Mouse (Mus musculus): ENCODE data around the gene Ankrd11.

Gene Ankrd11

GRCm38 (mm10) chr8:122962046-122962445 lies 80.0 kb downstream of the Ankrd11 start:
- DNase-seq (ENCODE audit: low spot score in 2 of 2) = no peak

DNA sequence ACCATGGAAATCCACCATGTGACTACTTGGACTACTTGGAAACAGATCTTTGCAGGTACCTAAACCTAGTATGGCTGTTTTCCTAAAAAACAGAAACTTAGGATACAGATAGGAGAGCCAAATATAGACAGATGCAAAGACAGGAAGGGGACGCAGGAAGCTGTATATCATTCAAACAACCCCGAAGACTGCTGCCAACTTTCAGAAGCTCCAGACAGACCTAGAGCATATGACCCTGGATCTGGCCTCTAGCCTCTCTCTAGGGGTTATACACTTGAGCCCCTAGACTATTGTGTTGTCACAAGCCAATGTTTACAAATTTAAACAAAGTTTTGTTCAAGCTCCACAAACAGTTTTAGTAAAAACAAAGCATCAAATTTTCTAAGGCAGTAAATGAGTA lies 80.6 kb downstream of the Ankrd11 start:
- no peak for DNase-seq (ENCODE audit: low spot score in 2 of 2)

DNA sequence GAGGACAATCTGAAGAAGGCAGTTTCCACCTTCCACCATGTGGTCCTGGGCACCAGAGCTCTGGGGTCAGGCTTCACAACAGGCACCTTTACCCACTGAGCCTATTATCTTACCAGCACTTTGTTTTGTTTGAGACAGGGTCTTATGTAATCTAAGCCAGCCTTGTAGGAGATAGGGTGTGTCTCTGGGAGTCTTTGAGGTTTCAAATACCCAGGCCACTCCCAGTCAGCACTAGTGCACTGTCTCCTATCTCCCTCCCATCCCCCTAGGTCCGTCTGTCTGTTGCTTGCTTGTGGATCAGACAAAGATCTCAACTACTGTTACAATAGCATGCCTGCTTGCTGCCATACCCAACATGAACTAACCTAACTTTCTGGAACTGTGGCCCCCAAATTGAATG lies 81.1 kb downstream of the Ankrd11 start:
- DNase-seq (ENCODE audit: low spot score in 2 of 2) = no peak

- DNase-seq (ENCODE audit: low spot score in 2 of 2) = no peak
Observed at GRCm38 (mm10) chr8:122960323-122960722, 81.8 kb downstream of the Ankrd11 start.

- no peak for DNase-seq (ENCODE audit: low spot score in 2 of 2)
Observed at GRCm38 (mm10) chr8:122955997-122956396, 86.1 kb downstream of the Ankrd11 start.

- no peak for DNase-seq (ENCODE audit: low spot score in 2 of 2)
Observed at GRCm38 (mm10) chr8:122955195-122955594, 86.9 kb downstream of the Ankrd11 start.

DNA sequence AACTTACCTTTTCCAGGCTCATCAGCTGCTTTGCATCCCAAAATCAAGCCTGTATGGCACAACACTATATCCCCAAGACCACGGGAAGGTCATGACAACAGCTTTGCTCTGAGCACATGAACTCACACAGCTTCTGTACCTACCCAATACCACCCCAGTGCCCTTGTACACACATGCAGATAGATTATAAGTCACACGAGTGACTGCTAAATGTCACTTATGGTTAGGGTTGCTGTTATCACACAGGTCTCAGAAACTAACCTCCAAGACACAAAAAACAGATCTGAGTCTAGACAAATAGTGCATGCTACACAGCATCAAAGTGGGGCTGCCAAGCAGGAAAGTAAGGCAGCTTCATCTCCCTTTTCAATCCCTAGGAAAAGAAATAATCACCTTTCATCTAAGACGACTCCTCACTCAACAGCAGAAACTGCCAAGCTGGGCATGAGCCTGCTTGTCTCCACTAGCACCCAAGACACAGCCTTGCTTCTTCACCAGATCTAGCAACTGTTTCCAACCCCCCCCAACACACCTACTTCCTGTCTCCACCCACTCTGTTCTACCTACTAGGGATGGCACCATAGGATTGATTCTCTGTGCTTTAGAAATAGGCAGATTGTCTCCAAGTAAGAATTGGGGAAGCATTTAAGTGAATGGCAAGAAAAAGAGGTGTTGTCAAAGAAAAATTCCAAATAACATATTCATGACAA lies 87.8 kb downstream of the Ankrd11 start:
- DNase-seq (ENCODE audit: low spot score in 2 of 2) = no peak

- no peak for DNase-seq (ENCODE audit: low spot score in 2 of 2)
Observed at GRCm38 (mm10) chr8:122953028-122953427, 89.0 kb downstream of the Ankrd11 start.

- no peak for DNase-seq (ENCODE audit: low spot score in 2 of 2)
Observed at GRCm38 (mm10) chr8:122951456-122951855, 90.6 kb downstream of the Ankrd11 start.

DNA sequence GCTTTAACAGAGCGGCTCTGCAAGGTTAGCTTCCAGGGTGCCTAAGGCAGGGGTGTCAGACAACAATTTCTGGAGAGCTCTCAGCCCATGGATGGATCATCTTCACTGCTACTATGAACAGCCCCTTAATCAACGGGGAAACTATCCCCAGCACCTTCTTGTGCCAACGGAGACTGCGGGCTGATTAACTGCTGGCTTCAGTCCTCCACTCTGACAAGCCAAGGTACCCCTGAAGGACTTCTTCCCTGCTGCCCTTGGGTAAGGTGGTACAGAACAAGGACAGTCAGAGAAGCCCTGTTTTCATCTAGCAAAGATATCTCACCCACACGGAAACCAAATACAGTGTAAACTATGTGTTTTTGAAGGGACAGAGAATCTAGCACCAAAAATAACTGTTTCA lies 92.4 kb downstream of the Ankrd11 start:
- no peak for DNase-seq (ENCODE audit: low spot score in 2 of 2)

DNA sequence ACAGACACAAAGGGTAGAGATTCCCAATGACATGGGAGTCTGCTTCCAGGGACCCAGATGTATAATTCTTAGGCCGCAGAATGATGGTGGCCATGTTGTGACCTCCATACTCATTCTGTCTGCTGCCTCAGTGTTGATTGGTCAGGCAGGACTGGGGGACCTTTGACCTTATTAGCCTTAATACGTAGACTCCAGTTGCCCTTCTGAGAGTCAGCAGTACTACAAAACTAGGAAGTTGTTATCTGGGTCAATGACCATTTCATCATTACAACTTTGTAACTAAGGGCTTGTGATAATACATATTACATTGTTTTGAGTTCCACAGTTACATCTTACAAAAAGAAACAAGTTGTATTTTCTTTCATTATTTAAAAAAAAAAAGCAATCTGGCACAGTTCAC lies 96.3 kb downstream of the Ankrd11 start:
- DNase-seq (ENCODE audit: low spot score in 2 of 2) = no peak

DNA sequence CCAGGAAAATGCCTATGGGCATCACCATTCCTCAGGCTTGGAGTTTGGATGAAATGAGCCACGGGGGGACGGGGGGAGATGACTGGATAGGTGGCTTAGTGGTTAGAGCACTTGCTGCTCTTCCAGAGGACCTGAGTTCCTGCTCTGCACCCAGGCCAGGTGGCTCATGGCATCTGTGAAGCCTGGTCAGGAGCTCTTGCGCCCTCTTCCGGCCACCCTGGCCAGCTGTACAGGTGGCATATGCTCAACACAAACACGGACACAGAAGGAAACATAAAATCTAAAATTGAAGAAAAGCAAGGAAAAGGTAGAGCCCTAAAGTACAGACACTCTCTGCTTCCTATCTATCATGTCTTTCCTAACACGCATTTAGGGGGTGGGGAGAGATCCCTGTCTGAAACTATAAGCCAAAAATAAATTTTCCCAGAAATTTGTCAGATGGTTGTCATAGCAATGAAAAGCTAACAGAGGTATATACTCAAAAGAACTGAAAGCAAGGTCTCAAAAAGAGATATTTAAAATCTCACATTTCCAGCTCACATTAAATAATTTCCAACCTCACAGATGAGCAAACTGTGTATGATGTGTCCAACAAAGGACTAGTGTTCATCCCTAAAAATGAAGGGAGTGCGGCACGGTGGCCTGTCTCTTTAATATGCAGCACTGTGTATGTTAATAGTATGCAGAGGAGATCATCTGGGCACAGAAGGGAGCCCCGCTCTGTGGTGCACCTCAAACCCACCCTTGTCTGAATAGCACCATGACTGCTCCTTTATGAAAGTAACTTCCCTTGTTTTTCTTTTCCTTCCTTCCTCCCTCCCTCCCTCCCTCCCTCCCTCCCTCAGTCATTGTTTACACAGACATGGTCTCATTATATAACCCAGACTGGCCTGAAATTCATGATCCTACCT lies 99.0 kb downstream of the Ankrd11 start:
- DNase-seq (ENCODE audit: low spot score in 2 of 2) = no peak

GRCm38 (mm10) chr8:122938591-122938990 lies 103.5 kb downstream of the Ankrd11 start:
- DNase-seq (ENCODE audit: low spot score in 2 of 2) = no peak

GRCm38 (mm10) chr8:122938170-122938569 lies 103.9 kb downstream of the Ankrd11 start:
- DNase-seq (ENCODE audit: low spot score in 2 of 2) = no peak

DNA sequence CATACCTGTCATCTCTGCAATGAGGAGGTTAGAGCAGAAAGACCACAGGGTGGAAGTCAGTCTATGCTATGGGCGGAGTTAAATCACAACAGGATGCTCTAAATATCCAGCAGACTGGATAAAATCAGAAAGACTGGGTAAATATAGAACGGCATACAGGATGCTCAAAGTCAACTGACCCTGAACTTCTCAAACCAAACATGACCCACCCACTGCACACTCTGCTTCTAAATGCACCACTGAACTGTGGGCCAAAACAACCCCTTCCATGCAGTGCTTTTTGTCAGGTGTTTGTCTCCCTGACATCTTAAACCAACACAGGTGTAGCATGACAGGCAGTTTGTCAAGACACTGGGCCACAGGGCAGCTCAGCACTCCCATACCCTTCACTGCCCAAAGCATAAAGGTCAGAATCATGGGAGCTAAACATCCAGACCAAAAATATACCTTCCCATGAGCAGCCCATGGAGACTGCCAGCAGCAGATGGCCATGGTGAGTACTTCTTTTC lies 104.5 kb downstream of the Ankrd11 start:
- DNase-seq (ENCODE audit: low spot score in 2 of 2) = no peak

DNA sequence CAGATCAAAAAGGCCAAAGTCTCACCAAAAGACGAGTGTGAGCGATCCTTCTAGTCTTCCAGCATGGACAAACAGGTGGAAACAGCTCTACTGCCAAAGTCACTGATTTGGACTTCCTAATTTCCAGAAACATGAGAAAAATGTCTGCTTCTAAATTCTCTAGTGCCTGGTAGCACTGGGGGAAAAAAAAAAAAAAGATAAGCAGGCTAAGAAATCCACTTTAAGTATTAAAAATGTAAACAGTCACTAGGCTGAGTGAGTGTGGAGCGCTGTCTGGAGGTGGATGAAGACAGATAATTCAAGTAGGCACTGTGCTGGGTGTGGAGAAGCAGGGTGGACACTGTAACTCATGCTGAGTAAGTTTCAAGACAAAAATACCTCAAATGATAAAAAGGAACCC lies 106.2 kb downstream of the Ankrd11 start:
- DNase-seq (ENCODE audit: low spot score in 2 of 2) = no peak

DNA sequence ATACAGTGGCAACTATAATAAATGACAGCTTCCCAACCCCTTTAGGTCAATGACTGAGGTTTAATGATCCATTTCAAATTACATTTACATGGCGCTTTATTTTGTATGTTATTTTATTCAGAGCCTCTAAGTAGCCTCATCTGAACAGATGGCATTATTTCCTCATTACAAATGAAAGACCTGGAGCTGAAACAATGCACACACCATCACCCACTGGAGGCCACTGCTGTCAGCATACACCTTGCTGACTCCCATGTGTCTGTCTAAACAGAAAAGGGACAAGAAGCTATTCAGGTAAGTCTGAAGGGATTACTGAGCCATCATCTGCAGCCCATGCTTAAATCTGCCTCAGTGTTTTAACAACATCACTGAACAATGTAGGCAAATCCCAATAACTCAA lies 107.0 kb downstream of the Ankrd11 start:
- DNase-seq (ENCODE audit: low spot score in 2 of 2) = no peak

DNA sequence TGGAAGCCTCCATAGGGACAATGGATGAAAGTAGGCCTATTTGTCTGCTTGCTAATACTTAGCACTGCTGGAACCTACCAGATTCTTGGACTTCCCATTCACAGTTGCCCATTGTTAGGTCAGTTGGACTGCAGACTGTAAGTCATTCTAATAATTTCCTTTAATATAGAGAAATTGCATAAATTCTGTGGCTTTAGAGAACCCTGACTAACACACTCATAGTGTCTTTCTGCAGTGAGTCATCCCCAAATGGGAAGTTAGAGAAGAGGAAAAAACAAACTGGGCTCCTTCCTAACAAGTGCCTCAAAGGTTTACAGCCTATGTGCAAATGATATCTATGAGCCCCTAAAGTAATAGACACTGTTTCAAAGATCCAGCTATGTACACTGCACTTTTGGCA lies 108.1 kb downstream of the Ankrd11 start:
- no peak for DNase-seq (ENCODE audit: low spot score in 2 of 2)

- DNase-seq (ENCODE audit: low spot score in 2 of 2) = no peak
Observed at GRCm38 (mm10) chr8:122932561-122932959, 109.5 kb downstream of the Ankrd11 start.

DNA sequence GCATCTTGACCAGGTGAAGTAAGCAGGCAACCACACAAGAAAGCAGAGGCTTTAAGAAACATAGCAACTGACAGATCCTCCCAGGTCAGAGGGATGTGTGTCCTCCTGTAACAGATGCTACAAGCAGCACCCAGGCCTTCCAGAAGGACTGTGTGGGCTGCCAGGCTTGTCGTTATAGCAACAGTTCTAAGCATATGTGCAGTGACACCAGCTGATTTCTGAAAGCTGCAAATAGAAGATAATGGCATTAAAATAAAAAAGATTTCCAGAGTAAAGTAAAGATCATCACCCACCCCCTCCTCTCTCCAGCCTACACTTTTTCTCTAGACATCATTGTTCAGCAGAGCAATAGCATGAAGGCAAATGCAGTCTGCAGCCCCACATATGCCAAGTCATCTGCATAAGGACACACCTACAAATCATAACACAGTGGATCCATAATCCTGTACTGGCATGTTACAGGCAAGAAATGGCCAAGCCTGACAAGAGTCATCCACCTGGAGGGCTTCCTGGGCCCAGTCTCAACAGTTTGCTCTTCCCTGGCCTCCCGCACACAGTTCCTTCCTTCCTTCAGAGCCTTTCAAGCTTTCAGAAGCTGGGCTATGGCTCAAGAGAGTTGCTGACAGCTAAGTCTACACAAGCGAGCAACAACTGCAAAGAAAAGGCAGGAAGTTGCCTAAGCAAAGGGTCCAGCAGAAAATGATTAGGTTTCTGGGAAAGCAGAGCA lies 110.1 kb downstream of the Ankrd11 start:
- DNase-seq (ENCODE audit: low spot score in 2 of 2) = no peak

DNA sequence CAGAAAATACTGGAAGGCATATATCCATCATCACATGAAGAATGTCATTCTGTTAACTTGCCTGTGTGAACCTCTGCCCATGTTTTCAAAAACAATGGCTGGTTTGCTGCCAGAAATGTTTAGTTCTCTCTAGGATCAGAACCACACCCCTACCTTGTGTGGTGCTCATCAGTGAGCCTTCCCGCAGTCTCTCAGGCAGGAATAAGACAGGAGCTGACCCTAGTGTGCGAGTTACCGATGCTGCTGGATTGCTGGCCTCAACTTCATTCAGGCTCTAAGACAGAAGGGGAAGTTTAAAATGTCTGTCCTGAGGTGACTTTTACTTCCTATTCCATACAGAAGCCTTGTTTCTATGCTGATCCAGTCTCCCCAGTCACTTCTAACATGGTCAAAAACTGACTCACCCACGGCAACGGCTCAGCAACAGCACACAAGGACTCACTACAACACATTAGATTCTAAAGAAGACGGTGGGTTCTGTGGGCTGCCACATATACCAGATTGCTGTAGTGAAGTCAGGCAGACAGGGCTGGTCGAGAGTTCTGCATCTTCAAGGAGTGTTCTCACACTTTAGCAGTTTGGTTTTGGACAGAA lies 113.3 kb downstream of the Ankrd11 start:
- DNase-seq (ENCODE audit: low spot score in 2 of 2) = no peak

DNA sequence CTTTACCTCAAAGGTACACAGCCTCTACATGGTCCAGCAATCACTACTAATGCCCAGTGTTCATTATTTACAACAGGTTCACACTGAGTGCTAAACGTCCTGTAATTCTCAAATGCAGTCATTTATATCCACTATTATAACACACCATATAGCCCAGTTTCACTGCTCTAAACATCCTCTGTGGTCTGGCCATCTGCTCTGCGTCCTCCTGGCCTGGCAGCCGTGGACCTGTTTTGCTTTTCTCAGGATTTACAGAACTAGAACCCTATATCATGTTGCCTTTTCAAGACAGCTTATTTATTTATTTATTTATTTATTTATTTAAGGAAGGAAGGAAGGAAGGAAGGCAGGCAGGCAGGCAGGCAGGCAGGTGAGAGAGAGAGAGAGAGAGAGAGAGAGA lies 114.2 kb downstream of the Ankrd11 start:
- no peak for DNase-seq (ENCODE audit: low spot score in 2 of 2)

All from urinary bladder, postnatal 4 days (tissue).